Mouse (Mus musculus) C2C12 (cell line): ENCODE measurements at regions not wholly inside any gene's neighbourhood (a gene's known extent, or its start where the extent isn't known, plus 50 kb on each side); places are given as distances from the start of the nearest gene placed in this dataset.

ENCODE experiments used
- CTCF ChIP-seq: IDR thresholded peaks from one replicate; pipeline ENCODE4 v1.5.1; 2011; ENCODE audit not compliant: control insufficient read depth, insufficient read depth, insufficient read length
- MAX ChIP-seq: IDR thresholded peaks from one replicate; pipeline ENCODE4 v1.6.1; 2011; ENCODE audit warnings: mild to moderate bottlenecking, control low read depth
- MYOG ChIP-seq: IDR thresholded peaks from one replicate; pipeline ENCODE4 v1.6.1; 2011; ENCODE audit not compliant: control insufficient read depth, insufficient read length; ENCODE audit errors: extremely low read depth
- USF1 ChIP-seq: IDR thresholded peaks from one replicate; pipeline ENCODE4 v1.6.1; 2011; ENCODE audit warnings: low read depth, mild to moderate bottlenecking, control low read depth, moderate library complexity

- no peak for TF ChIP-seq MYOG
- TF ChIP-seq CTCF: no peak
- TF ChIP-seq USF1: no peak
- no peak for TF ChIP-seq MAX
These were observed 53.4 kb upstream of the Eln start for GRCm38 (mm10) chr5:134800481-134800880.
